Mouse (Mus musculus) granulocyte monocyte progenitor cell, adult 5-6 weeks (primary cell): ENCODE results near the gene Abhd12b. TPM values are rescaled to one million over a fixed set of nuclear protein-coding genes. Genes with fewer than 3 reads are reported as not detected.

ENCODE experiments used
- ATAC-seq: replicated peaks from 2 replicates; pipeline ENCODE4 v1.8.0; 2016; ENCODE audit warnings: mild to moderate bottlenecking, moderate TSS enrichment, inconsistent platforms; ENCODE audit not compliant: poor library complexity, severe bottlenecking
- total RNA-seq, 2 experiments: library from RNA; stranded (forward) in 1 of 2; stranded (reverse) in 1 of 2; fragments of 200-712, 200-1000 nt in 1 of 2; fragments of >200 nt in 1 of 2; fragmentation: Nextera tagmentation in 1 of 2; gene quantifications; 2 replicates each; pipeline ENCODE4 v1.2.3; 2014 to 2017

The Abhd12b gene
- total RNA-seq, 2 experiments from 2014 or later: not detected

GRCm38 (mm10) chr12:70196341-70196740, 42.4 kb downstream of the Abhd12b start:
- ATAC-seq: no peak

DNA sequence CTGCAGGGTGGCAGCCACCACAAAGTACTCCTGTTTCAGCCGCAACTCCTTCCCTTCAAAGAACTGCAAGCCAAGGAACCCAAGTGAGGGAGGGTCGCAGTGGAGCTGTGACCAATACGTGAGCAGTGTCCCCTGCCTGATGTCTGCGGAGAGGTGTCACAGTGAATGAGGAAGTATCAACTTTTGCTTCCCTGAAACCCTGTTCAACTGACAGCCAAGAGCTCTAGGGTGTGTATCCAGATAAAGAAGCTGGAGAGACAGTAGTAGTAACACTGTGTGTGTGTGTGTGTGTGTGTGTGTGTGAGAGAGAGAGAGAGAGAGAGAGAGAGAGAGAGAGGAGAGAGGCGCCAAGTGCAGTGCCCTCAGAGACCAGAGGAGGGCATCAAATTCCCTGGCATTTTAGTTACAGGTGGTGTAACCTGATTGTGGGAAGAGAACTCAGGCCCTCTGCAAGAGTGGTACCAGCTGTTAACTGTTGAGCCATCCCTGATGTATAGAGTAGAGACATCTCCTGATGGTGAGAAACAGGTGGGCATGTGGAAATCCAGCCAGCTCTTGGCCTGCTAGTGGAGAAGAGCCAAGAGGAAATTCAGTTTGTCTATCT, 48.1 kb downstream of the Abhd12b start:
- peak; percentile 84 for ATAC-seq

- ATAC-seq: no peak
Measured at GRCm38 (mm10) chr12:70204433-70204832, 50.5 kb downstream of the Abhd12b start.

GRCm38 (mm10) chr12:70208214-70208613, 54.3 kb downstream of the Abhd12b start:
- no peak for ATAC-seq

DNA sequence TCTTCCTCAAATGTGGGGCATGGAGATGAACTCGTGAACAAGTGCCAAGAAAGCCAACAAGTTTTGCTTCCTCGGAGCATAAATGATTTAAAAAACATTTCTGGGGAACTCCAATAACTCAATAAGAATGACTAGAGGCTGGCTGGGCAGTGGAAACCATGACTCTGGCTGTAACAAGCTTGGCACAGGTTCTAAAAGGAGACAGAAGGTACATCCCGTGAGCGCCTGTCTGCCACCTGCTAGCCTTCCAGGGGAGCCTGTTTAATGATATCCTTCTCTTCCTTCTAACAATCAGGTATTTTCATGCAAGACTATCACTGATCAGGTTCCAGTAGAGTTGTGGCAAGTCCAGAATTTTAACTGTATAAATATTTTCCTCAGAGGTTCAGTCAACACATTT, 58.6 kb downstream of the Abhd12b start:
- no peak for ATAC-seq

DNA sequence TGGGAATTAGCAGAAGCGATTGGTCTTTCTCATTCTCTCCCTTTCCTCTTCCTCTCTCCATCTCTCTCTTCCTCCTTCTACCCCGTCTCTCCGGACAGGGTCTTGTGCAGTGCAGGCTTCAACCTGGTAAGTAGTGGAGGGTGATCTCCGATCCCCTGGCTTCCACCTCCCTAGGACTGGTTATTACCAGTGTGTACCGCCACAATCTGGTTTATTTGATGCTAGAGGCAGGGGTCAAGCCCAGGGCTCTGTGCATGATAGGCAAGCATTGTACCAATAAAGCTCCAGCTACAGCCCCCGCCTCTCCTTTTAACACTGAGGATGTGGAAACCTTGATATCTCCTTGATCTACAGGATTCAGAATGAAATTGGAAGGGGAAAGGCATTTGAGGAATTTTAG, 59.7 kb downstream of the Abhd12b start:
- ATAC-seq: no peak

GRCm38 (mm10) chr12:70214281-70214680, 60.3 kb downstream of the Abhd12b start:
- ATAC-seq: no peak

DNA sequence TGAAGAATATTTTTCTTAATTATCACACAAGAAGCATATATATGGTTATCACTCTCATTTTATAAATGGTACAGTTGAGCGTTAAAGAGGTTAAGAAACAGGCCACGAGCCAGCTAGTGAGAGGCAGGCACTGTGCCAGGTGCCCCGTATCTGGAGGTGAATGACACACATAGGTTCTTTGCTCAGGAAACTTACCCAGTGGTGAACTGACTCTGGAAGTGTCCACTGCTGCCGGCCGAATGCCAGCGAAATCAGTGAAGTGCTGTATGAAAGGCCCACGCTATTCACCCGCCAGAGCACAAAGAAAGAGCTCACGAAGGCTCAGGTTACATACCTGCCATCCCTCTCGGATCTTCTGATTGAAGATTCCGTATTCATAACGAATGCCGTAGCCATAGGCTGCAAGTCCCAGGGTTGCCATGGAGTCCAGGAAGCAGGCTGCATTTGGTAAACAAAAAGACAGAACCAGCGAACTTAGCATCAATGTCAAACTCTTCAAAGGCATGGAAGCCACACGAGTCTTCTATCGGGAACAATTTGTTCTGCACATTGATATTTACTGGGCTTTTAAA, 62.4 kb downstream of the Abhd12b start:
- no peak for ATAC-seq

DNA sequence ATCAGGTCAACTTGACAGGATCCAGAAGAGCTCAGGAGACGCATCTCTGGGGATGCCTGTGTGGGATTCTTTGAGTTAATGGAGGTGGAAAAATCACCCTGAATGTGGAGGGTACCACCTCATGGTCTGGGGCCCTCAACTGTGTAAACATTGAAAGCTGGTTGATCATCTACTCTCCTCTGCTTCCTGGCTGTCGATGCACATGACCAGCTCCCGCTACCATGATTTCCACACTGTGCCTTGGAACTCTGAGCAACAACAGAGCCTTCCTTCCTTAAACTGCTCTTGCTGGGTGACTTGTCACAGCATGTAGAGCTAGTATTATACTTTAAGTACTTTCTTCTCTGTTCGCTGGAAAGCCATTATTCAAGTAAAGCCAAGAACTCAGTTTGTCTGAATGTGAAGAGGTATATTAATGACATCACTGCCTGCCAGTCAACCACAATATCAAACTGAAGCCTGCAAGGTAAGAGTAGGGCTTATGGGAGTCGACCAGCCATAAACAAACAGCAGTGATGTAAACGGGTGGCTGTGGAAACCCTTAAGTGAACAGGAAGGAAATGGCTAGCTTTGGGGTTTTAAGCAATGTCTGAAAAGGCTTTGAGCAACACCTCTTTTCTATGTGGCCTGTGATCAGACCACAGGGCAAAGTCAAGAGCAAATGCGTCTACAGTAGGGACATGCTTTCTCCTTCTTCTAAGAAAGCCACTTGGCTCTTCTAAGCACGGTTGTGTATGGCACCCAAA, 65.0 kb downstream of the Abhd12b start:
- ATAC-seq: peak; percentile 85

- peak; percentile 40 for ATAC-seq
Measured at GRCm38 (mm10) chr12:70221425-70221824, 67.5 kb downstream of the Abhd12b start.

GRCm38 (mm10) chr12:70223331-70223730, 69.4 kb downstream of the Abhd12b start:
- ATAC-seq: no peak

GRCm38 (mm10) chr12:70226655-70227054, 72.7 kb downstream of the Abhd12b start:
- ATAC-seq: peak; percentile 24

DNA sequence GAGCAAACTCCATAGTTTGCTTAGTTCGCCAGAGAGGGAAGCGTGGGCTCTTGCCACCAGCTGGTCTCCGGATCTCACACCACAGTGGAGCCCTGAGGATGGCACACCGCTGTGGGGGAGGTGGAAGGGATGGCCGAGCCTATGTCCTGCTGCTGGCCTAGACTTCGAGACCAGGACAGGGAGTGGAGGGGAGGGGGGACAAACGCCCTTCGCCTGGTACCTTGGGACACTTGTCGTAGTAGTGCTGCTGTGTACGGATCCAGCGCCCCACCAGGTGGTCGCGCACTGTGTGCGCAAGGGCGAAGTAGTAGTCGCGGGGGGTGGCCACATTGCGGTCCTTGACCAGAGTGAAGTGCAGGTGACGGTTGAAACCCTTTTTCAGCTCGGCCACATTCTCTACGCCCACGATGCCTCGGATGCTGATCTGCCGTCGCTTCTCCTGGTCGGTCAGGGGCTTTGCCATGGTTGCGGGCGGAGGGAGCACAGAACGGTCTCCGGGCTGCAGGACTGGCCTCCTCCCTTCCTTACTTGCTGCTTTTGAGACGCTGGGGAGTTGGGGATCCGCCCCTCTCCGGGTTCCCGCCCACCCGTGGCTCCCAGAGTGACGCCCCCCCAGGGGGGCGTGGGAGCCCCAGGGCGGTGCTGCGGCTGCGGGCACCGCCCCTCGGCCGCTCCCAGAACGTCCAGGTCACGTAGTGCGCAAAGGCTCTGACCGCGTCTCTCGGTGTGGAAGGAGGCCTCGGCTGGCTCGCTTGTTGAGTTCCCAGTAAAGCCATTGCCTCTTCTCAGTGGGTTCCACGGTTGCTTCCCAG, 73.4 kb downstream of the Abhd12b start:
- ATAC-seq: peak; percentile 86

GRCm38 (mm10) chr12:70228155-70228554, 74.2 kb downstream of the Abhd12b start:
- ATAC-seq: no peak

- ATAC-seq: no peak
Measured at GRCm38 (mm10) chr12:70231294-70231693, 77.4 kb downstream of the Abhd12b start, which contains the start of gene Pygl. Gene Pygl (minus strand): TSS chr12:70231488.

DNA sequence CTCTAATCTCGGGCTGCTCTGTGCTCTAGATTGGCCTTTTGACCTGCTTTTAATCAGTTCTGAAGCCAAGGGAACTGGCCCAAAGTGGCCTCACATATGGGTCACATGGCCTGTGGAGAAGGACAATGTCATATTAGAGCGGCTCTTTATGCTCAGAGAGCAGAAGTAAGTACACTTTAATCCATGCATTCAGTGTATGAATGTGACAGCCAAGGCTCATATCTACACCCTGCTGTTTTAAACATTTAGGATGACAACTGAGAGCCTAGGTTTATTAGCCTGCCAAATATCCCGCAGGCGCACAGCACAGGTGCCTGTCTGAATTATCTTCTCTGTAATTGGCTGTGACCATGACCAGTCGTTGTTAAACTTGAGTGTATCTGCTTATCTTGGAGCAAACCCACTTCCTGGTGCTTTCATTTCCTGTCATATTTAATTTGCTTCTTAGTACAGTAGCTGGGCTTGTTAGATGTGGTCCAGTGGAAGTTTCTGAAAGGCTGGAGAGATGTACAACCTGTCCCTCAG, 78.1 kb downstream of the Abhd12b start:
- ATAC-seq: no peak

Other genes with a start within 250 kb of the Abhd12b start
- gene Sav1, start 167.1 kb upstream of the Abhd12b start, total RNA-seq (2014; fragmentation: Nextera tagmentation): 47.7 and 59.2 TPM in 2 replicates
- 27.9 and 33.9 TPM in 2 replicates for gene Sav1, start 167.1 kb upstream of the Abhd12b start, total RNA-seq (2017)
- gene Nin, start 40.4 kb upstream of the Abhd12b start, total RNA-seq (2014; fragmentation: Nextera tagmentation): 136 and 157 TPM in 2 replicates
- 193 and 259 TPM in 2 replicates for gene Nin, start 40.4 kb upstream of the Abhd12b start, total RNA-seq (2017)
- gene Pygl, start 77.3 kb downstream of the Abhd12b start, total RNA-seq (2014; fragmentation: Nextera tagmentation): 54.6 and 74.4 TPM in 2 replicates
- gene Pygl, start 77.3 kb downstream of the Abhd12b start, total RNA-seq (2017): 119 and 127 TPM in 2 replicates
- gene Trim9, start 193.5 kb downstream of the Abhd12b start, total RNA-seq (2014; fragmentation: Nextera tagmentation): 0.37 and 0.47 TPM in 2 replicates
- 0.13 TPM in 1 of 2 replicates, not detected in the other for gene Trim9, start 193.5 kb downstream of the Abhd12b start, total RNA-seq (2017)